Mouse (Mus musculus) olfactory bulb, adult 2 months (tissue): ENCODE results near the gene P4ha2.

ENCODE experiments used
- CTCF ChIP-seq: fragments of 200-500 bp; IDR thresholded peaks from 2 replicates; pipeline ENCODE4 v1.5.1; 2012; ENCODE audit warnings: low read depth, mild to moderate bottlenecking, low read length, moderate library complexity; ENCODE audit not compliant: insufficient read depth
- POLR2A ChIP-seq: fragments of 200-500 bp; IDR thresholded peaks from 2 replicates; pipeline ENCODE4 v1.6.1; 2012; ENCODE audit warnings: mild to moderate bottlenecking, low read depth, low read length, moderate library complexity; ENCODE audit not compliant: insufficient read depth

- TF ChIP-seq CTCF (no peak), POLR2A (no peak)
Measured at GRCm38 (mm10) chr11:54102706-54103449, 3.0 kb downstream of the P4ha2 start.
